Mouse (Mus musculus) hindbrain, embryonic 11.5 days (tissue): ENCODE results near the gene Sgip1. TPM values are rescaled to one million over a fixed set of nuclear protein-coding genes. Genes with fewer than 3 reads are reported as not detected.
A peak's percentile ranks its signal among the peaks of the same experiment; 100 is the strongest.

Experiments
- ATAC-seq: fragments of 200-750 bp; cut with Nextera tagmentation; 2 replicates; pipeline ENCODE4 v1.8.0; 2017; ENCODE audit warnings: mild to moderate bottlenecking, moderate TSS enrichment, moderate library complexity; ENCODE audit not compliant: low FRiP score
- DNase-seq: peaks from one replicate; pipeline ENCODE4 v3.0.0-alpha.2; 2015; ENCODE audit warnings: low spot score
- H3K27ac ChIP-seq: fragments of 300-500 bp; sonication (generic); 2 replicates; pipeline ENCODE4 v1.5.1; 2014; ENCODE audit warnings: mild to moderate bottlenecking, low read depth, low read length
- H3K27me3 ChIP-seq: fragments of 300-500 bp; sonication (generic); 2 replicates; pipeline ENCODE4 v1.6.1; 2014; ENCODE audit warnings: mild to moderate bottlenecking, low read length, moderate library complexity, mixed read lengths; ENCODE audit not compliant: control insufficient read depth, insufficient read depth
- H3K36me3 ChIP-seq: fragments of 300-500 bp; sonication (generic); 2 replicates; pipeline ENCODE4 v1.6.1; 2014; ENCODE audit warnings: mild to moderate bottlenecking, low read length, moderate library complexity, mixed read lengths; ENCODE audit not compliant: control insufficient read depth, insufficient read depth
- H3K4me1 ChIP-seq: fragments of 300-500 bp; sonication (generic); replicated peaks from 2 replicates; pipeline ENCODE4 v1.6.1; 2014; ENCODE audit warnings: low read length, mixed read lengths; ENCODE audit not compliant: control insufficient read depth, insufficient read depth
- H3K4me2 ChIP-seq: fragments of 300-500 bp; sonication (generic); replicated peaks from 2 replicates; pipeline ENCODE4 v1.6.1; 2014; ENCODE audit warnings: mild to moderate bottlenecking, low read depth, low read length
- H3K4me3 ChIP-seq: fragments of 300-500 bp; sonication (generic); 2 replicates; pipeline ENCODE4 v1.5.1; 2014; ENCODE audit warnings: low read depth, low read length
- H3K9ac ChIP-seq: fragments of 300-500 bp; sonication (generic); 2 replicates; pipeline ENCODE4 v1.6.1; 2014; ENCODE audit warnings: low read depth, low read length
- H3K9me3 ChIP-seq: fragments of 300-500 bp; sonication (generic); 2 replicates; pipeline ENCODE4 v1.6.1; 2016; ENCODE audit warnings: low read length; ENCODE audit not compliant: control insufficient read depth
- WGBS: fragments of 180-500 bp; shearing (Covaris S2); extraction: QIAGEN DNeasy Blood & Tissue Kit; methylation state at CpG from one replicate; pipeline ENCODE4 v1.1.7; 2014; 5-methylcytosine and 5-hydroxymethylcytosine counted together
- polyA plus RNA-seq: library from polyadenylated mRNA; unstranded; fragments of >200 nt; fragmentation: Nextera tagmentation; extraction: Ambion mirVana; gene quantifications from 2 replicates; pipeline ENCODE4 v1.2.1, GENCODE M21; 2014

The Sgip1 gene
- polyA plus RNA-seq, 1 experiment from 2014 or later: 22.9 TPM

DNA sequence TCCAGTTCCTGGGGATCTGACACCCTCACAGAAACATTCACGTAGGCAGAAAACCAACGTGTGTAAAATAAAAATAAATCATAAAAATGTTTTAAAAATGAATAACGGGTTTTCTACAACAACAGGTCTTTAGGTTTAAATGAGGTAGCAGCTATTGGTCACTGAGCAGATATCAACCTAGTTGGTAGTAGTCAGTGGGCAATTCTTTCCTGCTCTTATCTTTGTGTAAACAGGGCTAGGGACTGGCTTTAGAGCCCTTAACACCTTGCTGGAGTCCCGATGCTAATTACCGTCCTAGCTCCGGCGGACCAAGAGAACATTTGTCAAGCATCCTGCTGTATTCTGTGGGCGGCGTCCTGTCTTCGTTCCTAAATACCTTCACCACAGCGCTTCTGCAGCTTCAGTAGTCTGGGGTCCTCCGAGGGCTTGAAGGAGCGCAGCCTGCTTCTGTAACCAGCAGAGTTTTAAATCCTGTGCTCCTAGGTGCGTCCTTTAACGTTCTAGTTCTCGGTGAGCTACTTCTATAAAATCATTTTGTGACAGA lies 236.8 kb downstream of the Sgip1 start:
- Histone ChIP-seq H3K27ac (no peak overlapping the region), H3K9ac (no peak overlapping the region), H3K4me2 (peak overlapping the region; percentile 38), H3K4me3 (no peak overlapping the region), H3K36me3 (no peaks in the 10 kb centered on the region), H3K4me1 (peaks cover 7% of the 10 kb centered on the region; the same call in 1 of the 2 replicates), H3K27me3 (peaks cover 6% of the 10 kb centered on the region; the same call in 1 of the 2 replicates), H3K9me3 (no peaks in the 10 kb centered on the region)
- DNase-seq: peak; percentile 39
- 12% methylated on average over 16 of the region's 16 CpGs for whole genome bisulfite sequencing
- no peak; the same call in 1 of the 2 replicates for ATAC-seq

DNA sequence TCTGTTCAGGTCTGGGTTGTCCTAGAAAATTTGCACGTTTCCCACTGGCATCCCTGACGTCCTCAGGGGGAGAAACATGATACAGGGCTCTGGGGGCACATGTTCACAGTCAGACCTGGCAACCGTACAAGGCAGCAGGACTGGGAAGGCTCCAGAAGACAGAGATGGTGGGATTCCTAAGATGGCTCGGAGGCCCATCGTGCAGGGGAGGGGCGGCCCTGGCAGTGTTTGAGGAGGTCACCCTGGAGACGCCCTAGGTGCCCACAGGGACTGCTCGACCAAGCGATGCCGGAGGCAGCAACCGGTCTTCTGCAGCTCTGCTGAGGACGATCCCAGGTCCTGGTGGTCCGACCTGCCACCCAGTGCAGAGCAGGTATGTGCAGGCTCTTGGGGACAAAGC lies 237.3 kb downstream of the Sgip1 start, which contains the start of gene Tctex1d1:
Gene Tctex1d1 (plus strand): TSS at position 167 of the 400 bp plus-strand sequence.
- no peak within 1 kb of the TSS for H3K27ac ChIP-seq
- WGBS: 2% methylated on average over 13 of the region's 13 CpGs
- H3K4me3 ChIP-seq: peak within 1 kb of the TSS; percentile 21; the same call in 1 of the 2 replicates
- peaks cover 6% of the 10 kb centered on the region; the same call in 1 of the 2 replicates for H3K27me3 ChIP-seq
- ATAC-seq: peak; percentile 56; the same call in 1 of the 2 replicates
- no peaks in the 10 kb centered on the region for H3K9me3 ChIP-seq
- peak within 1 kb of the TSS; percentile 44 for H3K4me2 ChIP-seq
- peaks cover 7% of the 10 kb centered on the region; the same call in 1 of the 2 replicates for H3K4me1 ChIP-seq
- H3K9ac ChIP-seq: peak within 1 kb of the TSS; percentile 28; the same call in 1 of the 2 replicates
- DNase-seq: peak; percentile 43
- no peaks in the 10 kb centered on the region for H3K36me3 ChIP-seq

DNA sequence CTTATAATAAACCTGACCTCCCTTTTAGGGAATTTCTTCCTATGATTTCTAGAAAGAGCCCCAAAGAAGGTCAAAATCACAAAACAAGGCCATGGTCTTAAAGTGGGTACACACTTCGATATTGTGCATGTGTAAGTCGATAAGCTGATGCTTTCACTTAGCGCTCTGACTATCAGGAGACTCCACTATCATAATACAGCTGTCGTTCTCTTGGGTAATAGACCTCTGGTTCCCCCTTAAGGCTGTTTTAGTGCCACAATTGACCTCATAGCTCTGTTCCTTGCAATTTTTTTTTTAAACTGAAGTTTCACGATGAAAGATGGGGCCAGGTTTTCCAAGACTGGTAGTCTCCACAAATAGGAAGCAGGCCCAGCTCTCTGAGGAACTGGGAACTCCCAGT lies 238.3 kb downstream of the Sgip1 start:
- 58% methylated on average over 5 of the region's 5 CpGs for WGBS
- H3K4me2 ChIP-seq: no peak overlapping the region

DNA sequence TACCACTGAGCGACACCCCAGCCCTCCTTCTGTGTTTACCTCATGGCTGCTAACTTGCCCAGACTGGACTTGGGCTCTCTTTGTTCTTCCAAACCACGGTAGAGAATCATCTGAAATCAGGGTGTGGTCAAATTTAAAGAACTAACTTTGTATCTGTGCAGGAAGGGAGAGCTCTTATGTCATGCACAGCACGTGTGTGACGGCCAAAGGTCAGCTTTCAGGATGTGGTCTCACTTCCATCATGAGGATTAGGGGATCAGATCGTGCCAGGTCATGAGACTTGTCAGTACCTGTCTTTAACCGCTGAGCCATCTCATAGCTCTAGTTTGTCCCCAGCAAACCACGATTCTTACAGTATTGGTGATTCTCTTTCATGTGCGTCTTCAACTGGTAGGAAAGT lies 240.6 kb downstream of the Sgip1 start:
- Histone ChIP-seq H3K4me1 (0 out of 2 replicates have a peak, but pooled peaks cover 3% of the 10 kb centered on the region), H3K9ac (no peak overlapping the region), H3K36me3 (no peaks in the 10 kb centered on the region), H3K4me2 (no peak overlapping the region), H3K27ac (no peak overlapping the region), H3K9me3 (no peaks in the 10 kb centered on the region), H3K4me3 (no peak overlapping the region), H3K27me3 (peaks cover 6% of the 10 kb centered on the region; the same call in 1 of the 2 replicates)
- ATAC-seq (no peak), DNase-seq (no peak)
- 89% methylated on average over 8 of the region's 8 CpGs for WGBS

More for the DNA sequence above, 238.3 kb downstream of the Sgip1 start:
- Histone ChIP-seq H3K36me3 (no peaks in the 10 kb centered on the region), H3K27ac (no peak overlapping the region), H3K9ac (no peak overlapping the region), H3K4me1 (peaks cover 7% of the 10 kb centered on the region; the same call in 1 of the 2 replicates), H3K27me3 (peaks cover 6% of the 10 kb centered on the region; the same call in 1 of the 2 replicates), H3K4me3 (no peak overlapping the region), H3K9me3 (no peaks in the 10 kb centered on the region)
- ATAC-seq: no peak
- DNase-seq: no peak

DNA sequence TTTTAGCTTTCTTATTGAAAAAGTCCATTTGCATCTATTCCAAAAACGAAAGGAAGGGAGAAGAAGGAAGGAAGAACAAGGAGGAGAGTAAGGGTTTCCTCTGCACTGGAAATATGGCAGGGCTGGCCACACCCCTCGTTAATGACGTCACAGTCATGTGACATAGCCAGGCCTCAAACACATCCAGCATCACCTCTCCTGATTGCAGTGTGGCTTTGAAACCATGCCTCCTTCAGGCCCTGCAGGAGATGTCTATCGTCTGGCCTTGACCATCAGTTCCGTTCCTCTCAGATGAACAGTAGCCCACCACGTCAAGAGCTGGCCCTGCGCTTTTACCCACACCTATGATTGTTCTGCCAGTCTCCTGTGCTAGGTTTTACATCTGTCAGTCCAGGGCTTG lies 245.1 kb downstream of the Sgip1 start:
- Histone ChIP-seq H3K4me1 (no peaks in the 10 kb centered on the region), H3K27ac (no peak overlapping the region), H3K9me3 (no peaks in the 10 kb centered on the region), H3K36me3 (no peaks in the 10 kb centered on the region), H3K9ac (no peak overlapping the region), H3K27me3 (no peaks in the 10 kb centered on the region), H3K4me3 (no peak overlapping the region), H3K4me2 (no peak overlapping the region)
- WGBS: 78% methylated on average over 7 of the region's 7 CpGs
- ATAC-seq: no peak
- DNase-seq: no peak

DNA sequence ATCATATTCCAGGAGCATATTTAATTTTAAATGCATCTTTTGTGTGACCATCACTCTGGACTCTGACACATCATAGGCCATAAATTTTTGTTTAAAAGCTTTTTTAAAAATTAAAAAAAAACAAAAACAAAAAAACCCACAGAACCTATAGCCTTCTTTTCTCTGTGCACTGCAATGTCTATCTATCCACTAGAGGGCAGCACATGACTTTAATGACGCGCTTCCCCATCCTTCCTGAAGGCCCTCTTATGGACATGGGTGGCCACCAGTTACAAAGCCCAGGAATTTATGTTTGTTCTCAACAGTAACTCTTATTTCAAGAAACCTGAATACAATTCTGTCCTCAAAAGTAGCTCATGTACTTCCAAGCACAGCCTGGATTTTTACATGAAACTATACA lies 245.8 kb downstream of the Sgip1 start:
- DNase-seq (peak; percentile 80), ATAC-seq (0 out of 2 replicates have a peak, but pooled peaks have one; percentile 47)
- Histone ChIP-seq H3K9ac (no peak overlapping the region), H3K27ac (no peak overlapping the region), H3K36me3 (no peaks in the 10 kb centered on the region), H3K27me3 (no peaks in the 10 kb centered on the region), H3K9me3 (no peaks in the 10 kb centered on the region), H3K4me1 (no peaks in the 10 kb centered on the region), H3K4me2 (no peak overlapping the region), H3K4me3 (no peak overlapping the region)
- 4% methylated on average over 2 of the region's 2 CpGs for WGBS

DNA sequence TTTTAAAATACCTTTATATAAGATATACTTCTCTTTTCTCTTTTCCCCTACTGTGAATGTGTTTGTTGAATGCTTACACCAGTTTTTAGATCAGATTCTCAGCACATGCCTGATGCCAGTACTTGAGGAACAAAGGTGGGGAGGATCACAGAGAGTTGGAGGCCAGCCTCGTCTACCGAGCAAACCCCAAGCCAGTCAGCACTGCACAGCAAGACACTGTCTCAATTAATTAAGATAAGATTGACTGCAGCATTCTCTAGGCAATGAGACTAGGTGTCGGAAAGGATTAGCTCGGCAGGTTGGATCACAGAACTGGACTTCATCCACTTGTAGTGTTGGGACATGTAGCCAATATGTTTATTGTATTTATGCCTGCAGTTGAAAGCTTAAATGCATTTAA lies 246.2 kb downstream of the Sgip1 start:
- H3K27ac ChIP-seq: no peak overlapping the region
- DNase-seq: no peak
- H3K36me3 ChIP-seq: no peaks in the 10 kb centered on the region
- no peak overlapping the region for H3K4me3 ChIP-seq
- H3K27me3 ChIP-seq: no peaks in the 10 kb centered on the region
- H3K4me2 ChIP-seq: no peak overlapping the region
- H3K9me3 ChIP-seq: no peaks in the 10 kb centered on the region
- H3K4me1 ChIP-seq: no peaks in the 10 kb centered on the region
- 78% methylated on average over 4 of the region's 4 CpGs for WGBS
- ATAC-seq: no peak
- H3K9ac ChIP-seq: no peak overlapping the region

DNA sequence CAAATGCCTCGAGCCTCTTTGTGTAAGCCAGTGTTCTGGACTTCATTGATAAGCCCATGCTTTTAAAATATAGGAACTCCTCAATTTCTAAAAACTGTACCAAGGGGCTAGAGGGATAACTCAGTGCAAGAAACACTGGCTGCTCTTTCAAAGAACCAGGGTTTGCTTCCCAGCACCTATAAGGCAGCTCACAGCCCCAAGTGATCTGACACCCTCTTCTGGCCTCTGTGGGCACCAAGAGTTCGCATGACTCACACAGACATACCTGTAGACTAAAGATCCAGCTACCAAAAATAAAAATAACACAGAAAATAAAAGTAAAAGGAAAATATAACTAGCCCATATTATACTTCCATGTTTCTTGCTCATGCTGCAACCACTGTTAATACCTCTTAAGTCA lies 246.7 kb downstream of the Sgip1 start:
- no peak for DNase-seq
- no peaks in the 10 kb centered on the region for H3K9me3 ChIP-seq
- no peaks in the 10 kb centered on the region for H3K36me3 ChIP-seq
- WGBS: 83% methylated on average over 2 of the region's 2 CpGs
- H3K9ac ChIP-seq: no peak overlapping the region
- no peak overlapping the region for H3K27ac ChIP-seq
- ATAC-seq: no peak
- H3K4me2 ChIP-seq: no peak overlapping the region
- no peak overlapping the region for H3K4me3 ChIP-seq
- no peaks in the 10 kb centered on the region for H3K27me3 ChIP-seq
- no peaks in the 10 kb centered on the region for H3K4me1 ChIP-seq

DNA sequence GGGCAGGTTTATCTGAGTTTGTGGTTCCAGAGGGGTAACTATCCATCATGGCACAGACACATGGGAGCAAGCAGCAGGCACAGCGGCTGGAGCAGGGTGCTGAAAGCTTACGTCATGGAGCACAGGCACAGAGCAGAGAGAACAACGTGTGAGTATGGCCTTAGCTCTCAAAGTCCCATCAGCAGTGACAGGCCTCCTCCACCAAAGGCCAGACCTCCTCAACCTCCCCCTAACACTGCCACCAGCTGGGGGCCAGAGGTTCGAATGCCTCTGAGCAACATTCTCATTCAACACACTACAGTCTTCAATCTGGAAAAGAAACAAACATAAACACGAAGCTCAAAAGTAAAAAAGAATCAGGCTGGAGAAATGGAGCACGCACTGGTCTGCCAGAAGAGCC lies 247.4 kb downstream of the Sgip1 start:
- Histone ChIP-seq H3K9ac (no peak overlapping the region), H3K4me2 (no peak overlapping the region), H3K9me3 (no peaks in the 10 kb centered on the region), H3K4me3 (no peak overlapping the region), H3K27ac (no peak overlapping the region), H3K27me3 (no peaks in the 10 kb centered on the region), H3K36me3 (no peaks in the 10 kb centered on the region), H3K4me1 (no peaks in the 10 kb centered on the region)
- ATAC-seq: no peak
- 73% methylated on average over 6 of the region's 6 CpGs for WGBS
- no peak for DNase-seq
